ENCODE assay signal across 8 mouse cellular contexts in the genomic region with DNA sequence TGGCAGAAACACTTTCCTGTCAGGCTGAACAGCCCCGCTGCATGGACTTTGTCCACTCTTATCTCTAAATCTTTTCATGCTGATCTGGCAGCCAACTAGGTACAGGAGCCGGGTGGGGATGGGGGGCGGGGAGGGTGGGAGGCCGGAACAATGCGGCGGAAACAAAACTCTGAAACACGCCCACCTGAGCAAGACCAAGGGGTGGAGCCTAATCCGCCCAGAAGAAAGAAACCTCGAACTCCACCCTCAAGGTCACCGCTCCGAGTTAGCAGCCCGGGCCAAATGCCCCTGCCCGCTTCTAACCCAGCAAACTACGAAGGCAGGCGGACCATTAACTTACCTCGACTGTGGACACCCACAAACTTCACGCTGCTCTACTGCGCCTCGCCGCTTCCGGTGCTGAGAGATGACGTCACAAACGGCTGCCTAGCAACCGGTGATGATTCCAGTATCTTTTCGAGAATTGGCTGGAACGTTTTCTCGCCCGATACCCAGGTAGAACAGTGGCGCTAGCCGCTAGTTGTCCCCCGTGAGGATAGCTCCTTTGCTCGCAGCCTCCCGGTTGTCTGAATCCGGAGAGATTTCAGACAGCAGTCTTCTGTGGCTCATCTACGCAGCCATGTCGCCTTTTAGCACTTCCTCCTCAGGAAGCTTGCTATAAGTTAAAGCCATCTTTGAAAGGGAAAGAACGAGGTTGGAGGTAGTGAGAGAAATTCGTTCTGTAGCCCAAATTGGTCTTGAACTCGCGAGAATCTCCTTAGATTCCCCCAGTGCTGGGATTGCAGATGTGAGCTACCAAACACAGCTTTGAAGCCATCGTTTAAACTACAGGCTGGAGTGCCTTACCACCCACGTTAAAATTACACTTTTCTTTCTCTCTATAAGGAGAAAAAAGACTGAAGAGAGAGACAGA. TPM values are rescaled to one million over a fixed set of nuclear protein-coding genes. Genes with fewer than 3 reads are reported as not detected.
DNase-seq lines count a peak whose midpoint lies in the region; ATAC-seq lines count a peak whose summit lies in the region.

TSS of gene Aptx (minus strand) at position 398 of the 913 bp plus-strand sequence.

- peak within 1 kb of the TSS; percentile 94 for H3K27ac ChIP-seq in hindbrain, embryonic 12.5 days

- no peaks in the 10 kb centered on the region for H3K9me3 ChIP-seq in hindbrain, embryonic 12.5 days (replicated peaks)

- WGBS in hindbrain, embryonic 12.5 days = under 1% methylated on average over 42 of the region's 42 CpGs

- peak; percentile 90 for DNase-seq in Muller cell, postnatal 12 days (ENCODE audit: inconsistent ontology term)
- peak; percentile 96 for DNase-seq in cerebellum, adult 9-11 months
- peak; percentile 91 to 96 for DNase-seq in frontal cortex, postnatal 10 days (ENCODE audit: low spot score in 2 of 2)
- peak; percentile 97 for DNase-seq in layer of hippocampus, postnatal 14 days (ENCODE audit: low spot score in 2 of 2)
- DNase-seq in lung, postnatal 14 days = peak; percentile 97
- peak; percentile 91 for DNase-seq in retina, adult 2 months (ENCODE audit: low read depth, low spot score)
- peak; percentile 93 to 95 for DNase-seq in thymus, postnatal 36 days

- H3K36me3 ChIP-seq in hindbrain, embryonic 12.5 days = no peaks in the 10 kb centered on the region

- no peaks in the 10 kb centered on the region for H3K27me3 ChIP-seq in hindbrain, embryonic 12.5 days

- H3K4me1 ChIP-seq in hindbrain, embryonic 12.5 days = peaks cover 20% of the 10 kb centered on the region

- peak within 1 kb of the TSS; percentile 70 for H3K9ac ChIP-seq in hindbrain, embryonic 12.5 days

- H3K4me2 ChIP-seq in hindbrain, embryonic 12.5 days (replicated peaks) = peak within 1 kb of the TSS; percentile 72

- H3K4me3 ChIP-seq in hindbrain, embryonic 12.5 days = peak within 1 kb of the TSS; percentile 56

- ATAC-seq in hindbrain, embryonic 12.5 days (ENCODE audit: low FRiP score) = peak; percentile 95

RNA-seq across cellular contexts. Expression of gene Aptx, which starts in this region (rescaled TPM):
- polyA plus RNA-seq in hindbrain, embryonic 12.5 days (2016; fragmentation: Nextera tagmentation; extraction: Ambion mirVana) = 52.6 and 54.2 TPM in 2 replicates
- 10 to 100 TPM; 23.6 to 26.7 TPM for total RNA-seq in layer of hippocampus, postnatal 14 days (2021)

Comparison
In these comparisons a context has a peak if more than half of its experiments do, and no peak if none do; other contexts are left out.
1. Peak in every context shown above with its lines: DNase-seq, ATAC-seq, H3K4me3 ChIP-seq and H3K27ac ChIP-seq.